Mouse (Mus musculus) lung, embryonic 16.5 days (tissue): ENCODE results near the gene Fto. TPM values are rescaled to one million over a fixed set of nuclear protein-coding genes. Genes with fewer than 3 reads are reported as not detected.

ENCODE experiments used
- ATAC-seq: fragments of 200-750 bp; cut with Nextera tagmentation; 2 replicates; pipeline ENCODE4 v1.8.0; 2017; ENCODE audit warnings: low read depth, mild to moderate bottlenecking, moderate library complexity
- H3K27ac ChIP-seq: fragments of 300-500 bp; sonication (generic); 2 replicates; pipeline ENCODE4 v1.5.1; 2014; ENCODE audit warnings: mild to moderate bottlenecking, control low read depth, low read length
- H3K27me3 ChIP-seq: fragments of 300-500 bp; sonication (generic); 2 replicates; pipeline ENCODE4 v1.6.1; 2014; ENCODE audit warnings: low read depth, low read length, mixed read lengths; ENCODE audit not compliant: control insufficient read depth, insufficient read depth
- H3K36me3 ChIP-seq: fragments of 300-500 bp; sonication (generic); 2 replicates; pipeline ENCODE4 v1.6.1; 2014; ENCODE audit warnings: low read length; ENCODE audit not compliant: control insufficient read depth, insufficient read depth
- H3K4me1 ChIP-seq: fragments of 300-500 bp; sonication (generic); replicated peaks from 2 replicates; pipeline ENCODE4 v1.6.1; 2014; ENCODE audit warnings: low read length, mixed read lengths; ENCODE audit not compliant: control insufficient read depth, insufficient read depth
- H3K4me2 ChIP-seq: fragments of 300-500 bp; sonication (generic); 2 replicates; pipeline ENCODE4 v1.6.1; 2014; ENCODE audit warnings: low read depth, low read length, control low read depth
- H3K4me3 ChIP-seq: fragments of 300-500 bp; sonication (generic); 2 replicates; pipeline ENCODE4 v1.5.1; 2014; ENCODE audit warnings: mild to moderate bottlenecking, low read length, control low read depth
- H3K9ac ChIP-seq: fragments of 300-500 bp; sonication (generic); 2 replicates; pipeline ENCODE4 v1.6.1; 2014; ENCODE audit warnings: low read length, control low read depth
- H3K9me3 ChIP-seq: fragments of 300-500 bp; sonication (generic); 2 replicates; pipeline ENCODE4 v1.6.1; 2016; ENCODE audit warnings: low read length; ENCODE audit not compliant: control insufficient read depth
- WGBS: fragments of 180-500 bp; shearing (Covaris S2); extraction: QIAGEN DNeasy Blood & Tissue Kit; methylation state at CpG from one replicate; pipeline ENCODE4 v1.1.7; 2014; 5-methylcytosine and 5-hydroxymethylcytosine counted together
- polyA plus RNA-seq: library from polyadenylated mRNA; unstranded; fragments of >200 nt; fragmentation: Nextera tagmentation; extraction: Ambion mirVana; gene quantifications from 2 replicates; pipeline ENCODE4 v1.2.1, GENCODE M21; 2015

The Fto gene
- 89.2 and 97.2 TPM in 2 replicates for polyA plus RNA-seq

DNA sequence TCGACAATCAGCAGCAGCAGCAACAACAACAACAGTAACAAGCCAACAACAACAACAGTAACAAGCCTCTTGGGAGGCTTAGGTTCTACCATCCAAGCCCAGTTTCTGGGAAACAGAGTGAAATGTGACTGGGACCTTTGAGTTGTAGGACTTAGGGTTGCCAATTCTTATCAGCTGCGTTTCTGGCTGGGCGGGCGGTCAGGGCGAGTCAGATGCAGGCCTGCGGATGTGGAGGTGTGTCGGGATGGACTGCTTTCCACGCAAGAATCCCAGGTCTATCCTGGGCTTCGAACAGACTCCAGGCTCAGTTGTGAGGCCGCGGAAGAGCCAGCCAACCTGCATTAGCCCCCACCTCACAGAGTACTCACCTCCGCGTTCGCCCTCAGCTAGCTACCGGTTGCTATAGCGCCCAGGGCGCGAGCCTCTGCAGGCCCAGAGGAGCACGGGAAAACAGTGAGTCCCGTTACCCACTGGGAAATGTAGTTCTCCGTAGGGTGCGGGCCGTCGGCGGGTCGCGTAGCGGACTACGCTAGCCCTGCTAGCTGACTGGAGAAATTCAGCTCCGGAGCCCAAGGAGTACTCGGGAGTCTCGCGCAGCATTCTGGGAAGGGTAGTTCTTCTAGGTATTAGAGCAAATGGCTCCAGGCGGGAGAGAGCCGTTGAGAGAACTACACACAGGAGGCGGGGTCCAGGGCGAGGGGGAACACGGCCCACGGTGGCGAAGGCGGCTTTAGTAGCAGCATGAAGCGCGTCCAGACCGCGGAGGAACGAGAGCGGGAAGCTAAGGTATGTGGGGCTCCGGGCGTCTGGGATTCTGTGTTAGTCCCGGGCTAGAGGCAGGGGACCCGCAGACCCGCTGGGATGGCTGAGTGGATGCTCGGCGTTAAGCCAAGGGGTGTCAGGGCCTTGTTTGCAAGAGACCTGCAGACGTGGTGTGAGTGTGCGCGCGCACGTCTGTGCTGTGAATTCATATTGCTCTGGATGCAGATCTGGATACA, at the start of gene Fto, which contains the start of gene Rpgrip1l:
Fto (plus strand) TSS at position 691 of the 998 bp plus-strand sequence.
Rpgrip1l (minus strand) TSS at position 428 of the 998 bp plus-strand sequence.
- Histone ChIP-seq H3K4me3 (peak within 1 kb of the TSS; percentile 65), H3K27me3 (no peaks in the 10 kb centered on the region), H3K4me1 (peaks cover 18% of the 10 kb centered on the region), H3K9me3 (no peaks in the 10 kb centered on the region), H3K4me2 (peak within 1 kb of the TSS; percentile 85), H3K36me3 (no peaks in the 10 kb centered on the region), H3K9ac (peak within 1 kb of the TSS; percentile 85), H3K27ac (0 out of 2 replicates have a peak within 1 kb of the TSS, but pooled peaks have one; percentile 44)
- under 1% methylated on average over 59 of the region's 59 CpGs for WGBS
- ATAC-seq, result peak; percentile 100

DNA sequence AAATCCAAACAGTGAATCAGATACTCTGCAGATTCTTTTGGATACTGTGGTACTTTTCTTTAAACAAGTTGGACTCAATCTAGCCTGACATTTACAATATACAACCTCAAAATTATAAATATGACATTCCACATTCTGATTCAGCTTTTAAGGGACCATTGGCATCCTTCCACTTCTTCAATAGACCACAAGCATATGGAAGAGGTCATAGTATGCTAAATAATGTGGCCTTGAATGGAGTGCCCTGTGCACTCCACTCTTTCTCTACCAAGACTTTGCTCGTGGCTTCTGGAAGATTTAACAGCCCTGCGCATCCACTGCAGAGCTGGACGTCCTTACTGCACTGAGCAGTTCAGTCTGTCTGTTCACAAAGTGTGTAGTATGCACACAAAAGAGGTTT, 49.4 kb upstream of the Fto start:
- peak overlapping the region; percentile 39; the same call in 1 of the 2 replicates for H3K27ac ChIP-seq
- 58% methylated on average over 3 of the region's 3 CpGs for WGBS
- no peak overlapping the region for H3K4me3 ChIP-seq
- no peaks in the 10 kb centered on the region for H3K36me3 ChIP-seq
- H3K9me3 ChIP-seq, result no peaks in the 10 kb centered on the region
- H3K9ac ChIP-seq, result no peak overlapping the region
- peak; percentile 60; the same call in 1 of the 2 replicates for ATAC-seq
- H3K27me3 ChIP-seq, result no peaks in the 10 kb centered on the region
- H3K4me2 ChIP-seq, result no peak overlapping the region
- peaks cover 3% of the 10 kb centered on the region; the same call in 1 of the 2 replicates for H3K4me1 ChIP-seq

DNA sequence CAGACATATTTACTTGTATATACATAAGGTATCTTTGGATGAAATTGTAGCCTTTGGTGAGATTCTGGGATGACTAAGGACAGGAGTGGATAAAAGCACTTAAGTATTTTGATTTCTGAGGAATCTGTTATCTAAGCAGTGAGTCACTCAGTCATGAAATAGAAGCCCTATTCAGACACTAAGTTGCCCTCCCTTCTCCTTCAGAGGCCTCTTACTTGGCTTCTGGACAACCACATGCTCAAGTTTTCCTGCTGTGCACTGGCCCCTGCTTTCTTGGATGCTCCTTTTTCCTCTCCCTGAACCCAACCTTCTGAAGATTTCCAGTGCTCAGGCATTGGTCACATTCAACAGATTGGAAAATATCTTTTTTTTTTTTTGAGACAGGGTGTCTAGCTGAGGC, 48.8 kb upstream of the Fto start:
- Histone ChIP-seq H3K4me2 (no peak overlapping the region), H3K4me1 (peaks cover 3% of the 10 kb centered on the region; the same call in 1 of the 2 replicates), H3K36me3 (no peaks in the 10 kb centered on the region), H3K9me3 (no peaks in the 10 kb centered on the region), H3K4me3 (no peak overlapping the region), H3K9ac (no peak overlapping the region), H3K27me3 (no peaks in the 10 kb centered on the region), H3K27ac (no peak overlapping the region)
- ATAC-seq, result no peak

DNA sequence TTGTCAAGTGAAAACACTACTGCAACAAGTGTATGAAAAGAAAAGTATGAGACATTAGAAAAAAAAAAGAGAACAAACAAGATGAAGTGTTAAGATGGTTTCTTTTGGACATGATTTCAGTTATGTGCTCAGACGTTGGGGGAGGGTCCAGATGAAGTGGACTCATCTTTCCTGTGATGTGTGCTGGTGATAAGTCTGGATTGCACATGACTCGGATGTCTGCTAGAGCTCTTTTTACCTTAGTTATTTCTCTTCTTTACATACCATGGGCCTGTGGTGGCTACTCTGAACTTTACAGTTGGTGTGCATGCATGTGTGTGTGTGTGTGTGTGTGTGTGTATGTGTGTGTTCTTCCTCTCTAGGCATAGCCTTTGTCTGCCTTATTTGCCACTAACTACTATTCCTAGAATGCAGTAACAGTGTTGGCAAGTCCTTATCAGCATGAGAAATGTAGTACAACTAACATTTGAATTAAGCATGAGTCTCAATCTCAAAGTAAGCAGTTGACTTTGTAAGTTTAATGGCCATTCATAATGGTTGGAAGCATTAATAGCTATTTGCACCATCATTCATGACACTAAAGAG, 43.9 kb upstream of the Fto start:
- Histone ChIP-seq H3K4me2 (no peak overlapping the region), H3K27me3 (no peaks in the 10 kb centered on the region), H3K27ac (no peak overlapping the region), H3K9me3 (no peaks in the 10 kb centered on the region), H3K36me3 (peaks cover 9% of the 10 kb centered on the region; the same call in 1 of the 2 replicates), H3K9ac (no peak overlapping the region), H3K4me1 (no peaks in the 10 kb centered on the region), H3K4me3 (no peak overlapping the region)
- no peak for ATAC-seq
- 55% methylated on average over 2 of the region's 2 CpGs for WGBS

DNA sequence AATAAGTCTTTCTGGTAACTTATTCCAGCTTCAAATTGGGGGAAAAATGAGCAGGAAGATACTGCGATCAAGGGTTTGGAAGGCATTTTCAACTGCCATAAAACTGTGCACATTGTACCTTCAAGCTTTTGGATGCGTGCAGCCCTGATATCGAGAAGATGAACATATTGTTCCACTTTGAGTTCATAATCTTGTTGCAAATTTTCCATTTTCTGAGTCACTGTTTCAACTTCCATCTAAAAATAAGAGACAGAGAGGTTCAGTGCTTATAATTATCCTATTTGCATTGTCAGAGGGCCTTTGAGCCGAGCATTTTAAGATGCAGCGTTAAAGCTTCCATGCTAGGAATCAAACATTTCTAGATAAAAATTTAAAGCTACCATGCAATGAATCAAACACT, 39.8 kb upstream of the Fto start:
- no peak overlapping the region for H3K4me3 ChIP-seq
- 91% methylated on average over 5 of the region's 5 CpGs for WGBS
- H3K4me2 ChIP-seq, result no peak overlapping the region
- no peak overlapping the region for H3K27ac ChIP-seq
- H3K4me1 ChIP-seq, result no peaks in the 10 kb centered on the region
- ATAC-seq, result no peak
- no peak overlapping the region for H3K9ac ChIP-seq
- no peaks in the 10 kb centered on the region for H3K27me3 ChIP-seq
- H3K36me3 ChIP-seq, result peaks cover 14% of the 10 kb centered on the region; the same call in 1 of the 2 replicates
- H3K9me3 ChIP-seq, result 0 out of 2 replicates have a peak, but pooled peaks cover 5% of the 10 kb centered on the region

DNA sequence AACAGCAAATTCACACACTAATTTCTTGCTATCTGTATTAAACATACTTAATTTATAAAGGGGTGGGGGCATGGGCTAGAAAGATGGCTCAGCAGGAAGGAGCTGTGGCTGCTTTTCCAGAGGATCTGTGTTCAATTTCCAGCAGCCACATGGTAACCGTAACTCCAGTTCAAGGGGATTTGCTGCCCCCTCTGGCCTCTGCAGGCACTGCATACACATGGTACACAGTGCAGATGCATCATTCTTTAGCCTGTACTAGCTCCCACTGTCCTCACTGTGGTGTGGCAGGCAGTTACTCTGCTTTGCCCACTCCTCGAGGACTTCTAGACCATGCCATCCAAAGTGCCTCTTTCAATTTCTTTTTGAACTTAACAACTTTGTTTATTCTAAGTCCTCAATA, 37.0 kb upstream of the Fto start:
- no peak overlapping the region for H3K9ac ChIP-seq
- H3K9me3 ChIP-seq, result 0 out of 2 replicates have a peak, but pooled peaks cover 5% of the 10 kb centered on the region
- H3K27me3 ChIP-seq, result no peaks in the 10 kb centered on the region
- no peak overlapping the region for H3K4me2 ChIP-seq
- WGBS, result 89% methylated on average over 2 of the region's 2 CpGs
- no peak overlapping the region for H3K27ac ChIP-seq
- H3K4me3 ChIP-seq, result no peak overlapping the region
- H3K36me3 ChIP-seq, result peaks cover 14% of the 10 kb centered on the region; the same call in 1 of the 2 replicates
- peaks cover 8% of the 10 kb centered on the region for H3K4me1 ChIP-seq
- no peak for ATAC-seq

DNA sequence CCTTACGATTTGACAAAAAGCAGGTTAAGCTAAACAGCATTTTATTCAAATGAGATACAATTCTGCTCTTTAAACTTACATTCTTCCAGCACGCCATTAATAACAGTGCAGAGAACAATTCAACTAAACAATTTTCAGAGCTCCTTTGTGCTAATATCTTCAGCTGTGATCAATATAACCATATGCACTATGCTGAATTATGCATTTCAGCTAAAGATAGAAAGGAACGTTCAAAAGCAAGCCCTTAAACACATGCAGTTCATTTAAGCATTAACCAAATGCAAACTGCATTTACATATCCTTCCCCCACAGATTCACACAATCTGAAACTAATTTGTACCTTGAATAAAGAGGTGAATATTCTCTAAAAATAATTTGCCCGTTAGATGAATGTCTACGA, 35.3 kb upstream of the Fto start:
- Histone ChIP-seq H3K4me1 (peaks cover 13% of the 10 kb centered on the region), H3K4me3 (no peak overlapping the region), H3K36me3 (peaks cover 5% of the 10 kb centered on the region; the same call in 1 of the 2 replicates), H3K27ac (no peak overlapping the region), H3K9me3 (0 out of 2 replicates have a peak, but pooled peaks cover 5% of the 10 kb centered on the region), H3K27me3 (no peaks in the 10 kb centered on the region), H3K4me2 (no peak overlapping the region), H3K9ac (no peak overlapping the region)
- no peak for ATAC-seq
- WGBS, result 85% methylated on average over 5 of the region's 5 CpGs

DNA sequence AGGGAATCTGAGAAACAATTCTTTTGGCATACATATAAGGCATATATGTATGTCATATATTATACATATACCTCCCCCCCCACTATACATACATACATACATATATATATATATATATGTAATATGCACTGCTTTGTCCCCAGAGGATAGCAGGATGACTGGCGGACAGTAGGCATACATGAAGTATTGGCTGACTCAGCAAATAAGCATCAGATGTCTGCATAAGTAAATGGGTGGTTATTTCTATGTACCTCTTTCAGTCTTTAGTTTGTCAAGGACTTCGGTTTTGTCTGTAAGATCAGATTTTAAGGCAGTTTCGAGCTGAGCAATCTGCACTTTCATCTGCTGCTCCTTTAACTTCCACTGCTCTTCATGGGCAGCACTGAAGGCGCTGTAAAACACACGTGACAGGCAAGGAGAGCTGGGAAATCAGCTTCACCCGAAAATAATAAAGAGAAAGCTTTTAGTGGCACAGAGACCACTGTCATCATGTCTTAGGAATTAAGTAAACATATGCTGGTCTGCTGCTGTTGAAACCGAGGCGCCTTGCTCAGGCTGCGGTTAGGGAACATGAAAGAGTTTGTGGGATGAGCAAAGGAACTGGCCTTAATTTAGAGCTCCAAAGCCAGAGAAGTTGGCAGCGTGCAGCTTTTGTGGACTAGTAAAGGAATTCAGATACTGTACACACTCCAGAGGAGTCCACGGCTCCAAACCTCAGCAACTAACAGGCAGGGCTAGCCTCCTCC, 32.7 kb upstream of the Fto start:
- H3K9me3 ChIP-seq, result 0 out of 2 replicates have a peak, but pooled peaks cover 5% of the 10 kb centered on the region
- peak overlapping the region; percentile 69 for H3K27ac ChIP-seq
- H3K9ac ChIP-seq, result no peak overlapping the region
- H3K4me3 ChIP-seq, result 0 out of 2 replicates have a peak overlapping the region, but pooled peaks have one; percentile 6
- H3K4me1 ChIP-seq, result peaks cover 17% of the 10 kb centered on the region
- H3K36me3 ChIP-seq, result peaks cover 5% of the 10 kb centered on the region; the same call in 1 of the 2 replicates
- 41% methylated on average over 11 of the region's 11 CpGs for WGBS
- H3K4me2 ChIP-seq, result peak overlapping the region; percentile 20; the same call in 1 of the 2 replicates
- ATAC-seq, result peak; percentile 84
- H3K27me3 ChIP-seq, result no peaks in the 10 kb centered on the region
